Mouse (Mus musculus) lung, postnatal 0 days (tissue): Measurements from ENCODE around the gene Ube2z.

Experiments
- CTCF ChIP-seq: IDR thresholded peaks from 2 replicates; pipeline ENCODE4 v1.5.1; 2016; ENCODE audit warnings: antibody characterized with exemption, mild to moderate bottlenecking
- EP300 ChIP-seq: IDR thresholded peaks from 2 replicates; pipeline ENCODE4 v1.6.1; 2016; ENCODE audit warnings: antibody characterized with exemption, mild to moderate bottlenecking, control low read depth

DNA sequence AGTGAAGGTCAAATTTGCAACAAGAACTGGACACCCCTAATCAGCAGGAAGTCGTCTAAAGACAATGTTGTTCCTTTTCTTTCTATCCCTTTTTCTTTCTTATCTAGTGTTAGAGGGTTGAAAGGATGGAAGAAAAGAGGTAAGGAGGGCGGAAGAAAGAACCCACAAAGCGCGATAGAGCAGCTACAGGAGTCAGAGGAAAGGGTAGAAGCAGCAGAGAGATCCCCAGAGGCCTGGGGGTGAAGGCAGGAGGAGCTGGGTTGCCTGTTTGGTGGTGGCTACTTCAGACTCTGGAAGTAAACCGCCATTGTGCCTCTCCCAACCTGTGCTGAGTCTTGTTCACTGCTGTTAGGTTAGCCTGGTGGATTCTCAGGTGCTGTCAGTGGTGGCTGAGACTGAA, 37.1 kb downstream of the Ube2z start:
- no peak for TF ChIP-seq CTCF
- TF ChIP-seq EP300: no peak
